Mouse (Mus musculus) myocyte (in vitro differentiated cells): Measurements from ENCODE around the gene Zfp592. TPM values are rescaled to one million over a fixed set of nuclear protein-coding genes. Genes with fewer than 3 reads are reported as not detected.

Experiments
- H3K27me3 ChIP-seq: one replicate; pipeline ENCODE4 v1.6.1; 2011; ENCODE audit not compliant: control insufficient read depth, insufficient read depth, insufficient read length
- H3K36me3 ChIP-seq: one replicate; pipeline ENCODE4 v1.6.1; 2011; ENCODE audit not compliant: control insufficient read depth, insufficient read depth
- H3K4me2 ChIP-seq: one replicate; pipeline ENCODE4 v1.6.1; 2011; ENCODE audit warnings: low read depth, control low read depth
- H3K4me3 ChIP-seq: one replicate; pipeline ENCODE4 v1.5.1; 2011; ENCODE audit warnings: mild to moderate bottlenecking, control low read depth, moderate library complexity
- H3K79me2 ChIP-seq: one replicate; pipeline ENCODE4 v1.6.1; 2011; ENCODE audit not compliant: control insufficient read depth, insufficient read depth
- H3ac ChIP-seq: one replicate; pipeline ENCODE4 v1.6.1; 2011; ENCODE audit not compliant: control insufficient read depth, insufficient read length
- CEBPB ChIP-seq: IDR thresholded peaks from 2 replicates; pipeline ENCODE4 v1.6.1; 2011; ENCODE audit warnings: mild to moderate bottlenecking, moderate library complexity; ENCODE audit not compliant: poor library complexity, insufficient read depth, severe bottlenecking
- E2F4 ChIP-seq: IDR thresholded peaks from one replicate; pipeline ENCODE4 v1.6.1; 2011; ENCODE audit warnings: mild to moderate bottlenecking, control low read depth, moderate library complexity; ENCODE audit not compliant: insufficient read depth
- MAX ChIP-seq: IDR thresholded peaks from one replicate; pipeline ENCODE4 v1.6.1; 2011; ENCODE audit warnings: low read depth, mild to moderate bottlenecking, control low read depth
- MYOD1 ChIP-seq, 3 experiments: IDR thresholded peaks; one replicate each; pipeline ENCODE4 v1.6.1; 2011; ENCODE audit warnings: control low read depth in 2 of 3, low read depth in 2 of 3, mild to moderate bottlenecking in 2 of 3, moderate library complexity in 1 of 3; ENCODE audit not compliant: insufficient read length in 2 of 3, control insufficient read depth in 1 of 3
- MYOG ChIP-seq, 3 experiments: IDR thresholded peaks; one replicate each; pipeline ENCODE4 v1.6.1; 2011; ENCODE audit warnings: control low read depth in 2 of 3, low read depth in 2 of 3, mild to moderate bottlenecking in 2 of 3; ENCODE audit not compliant: insufficient read length in 2 of 3, control insufficient read depth in 1 of 3, insufficient read depth in 1 of 3
- POLR2A ChIP-seq: IDR thresholded peaks from one replicate; pipeline ENCODE4 v1.6.1; 2011; ENCODE audit warnings: low read depth, mild to moderate bottlenecking, control low read depth, moderate library complexity; ENCODE audit not compliant: insufficient read length
- POLR2AphosphoS2 ChIP-seq: IDR thresholded peaks from one replicate; pipeline ENCODE4 v1.6.1; 2011; ENCODE audit warnings: low read depth, control low read depth; ENCODE audit not compliant: insufficient read length
- REST ChIP-seq: IDR thresholded peaks from one replicate; pipeline ENCODE4 v1.6.1; 2011; ENCODE audit warnings: mild to moderate bottlenecking, control low read depth, moderate library complexity; ENCODE audit not compliant: insufficient read depth, insufficient read length
- SRF ChIP-seq: IDR thresholded peaks from one replicate; pipeline ENCODE4 v1.6.1; 2011; ENCODE audit warnings: low read depth; ENCODE audit not compliant: control insufficient read depth, insufficient read length
- TCF12 ChIP-seq: IDR thresholded peaks from one replicate; pipeline ENCODE4 v1.6.1; 2011; ENCODE audit warnings: mild to moderate bottlenecking, control low read depth; ENCODE audit not compliant: poor library complexity, insufficient read depth, severe bottlenecking
- TCF3 ChIP-seq: IDR thresholded peaks from one replicate; pipeline ENCODE4 v1.6.1; 2011; ENCODE audit warnings: low read depth, control low read depth; ENCODE audit not compliant: insufficient read length
- USF1 ChIP-seq: IDR thresholded peaks from one replicate; pipeline ENCODE4 v1.6.1; 2011; ENCODE audit warnings: low read depth, mild to moderate bottlenecking, control low read depth, moderate library complexity
- polyA plus RNA-seq: library from polyadenylated mRNA; unstranded; fragments of >200 nt; fragmentation: generic; extraction: Trizol; gene quantifications from one replicate; pipeline ENCODE4 v1.2.1, GENCODE M21; 2012; ENCODE audit warnings: missing spikeins

The Zfp592 gene
- polyA plus RNA-seq, 1 experiment = 11.9 TPM

DNA sequence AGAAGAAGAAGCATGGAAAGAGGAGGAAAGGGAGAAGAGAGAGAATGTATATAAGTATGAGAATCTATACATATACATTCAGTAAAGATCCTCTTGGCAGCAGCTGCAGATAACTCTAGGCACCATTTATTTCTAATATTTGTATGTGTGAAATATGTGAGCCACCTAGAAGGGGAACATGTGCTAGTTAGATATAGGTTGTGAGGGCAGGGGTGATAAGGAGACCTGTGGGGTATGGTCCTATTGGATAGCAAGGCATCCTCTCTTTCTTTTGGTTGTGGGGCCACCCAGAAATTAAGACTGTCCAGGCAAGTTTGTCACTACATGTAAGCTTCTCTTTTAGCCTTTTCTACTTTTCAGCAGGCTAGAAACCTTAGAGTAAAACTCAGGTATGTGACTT is 29.2 kb downstream of the Zfp592 start:
- peaks cover 7% of the 10 kb centered on the region for H3K36me3 ChIP-seq
- no peak overlapping the region for H3K4me3 ChIP-seq
- H3K4me2 ChIP-seq = no peak overlapping the region
- H3K79me2 ChIP-seq = peaks cover 2% of the 10 kb centered on the region
- no peak overlapping the region for H3ac ChIP-seq
- TF ChIP-seq REST = no peak
- TF ChIP-seq CEBPB = no peak
- TF ChIP-seq MYOG (IDR thresholded peaks at IDR 0.05; ENCODE audit: control insufficient read depth in 1 of 3, insufficient read depth in 1 of 3, insufficient read length in 2 of 3, low read depth in 2 of 3) = no peak
- TF ChIP-seq MYOD1 (IDR thresholded peaks at IDR 0.05; ENCODE audit: control insufficient read depth in 1 of 3, insufficient read length in 2 of 3, low read depth in 2 of 3) = no peak
- no peak for TF ChIP-seq TCF12
- no peak for TF ChIP-seq USF1
- TF ChIP-seq TCF3 = no peak
- no peak for TF ChIP-seq POLR2A
- TF ChIP-seq POLR2AphosphoS2 = no peak
- TF ChIP-seq E2F4 = no peak
- TF ChIP-seq MAX = no peak
- TF ChIP-seq SRF = no peak
- no peaks in the 10 kb centered on the region for H3K27me3 ChIP-seq

DNA sequence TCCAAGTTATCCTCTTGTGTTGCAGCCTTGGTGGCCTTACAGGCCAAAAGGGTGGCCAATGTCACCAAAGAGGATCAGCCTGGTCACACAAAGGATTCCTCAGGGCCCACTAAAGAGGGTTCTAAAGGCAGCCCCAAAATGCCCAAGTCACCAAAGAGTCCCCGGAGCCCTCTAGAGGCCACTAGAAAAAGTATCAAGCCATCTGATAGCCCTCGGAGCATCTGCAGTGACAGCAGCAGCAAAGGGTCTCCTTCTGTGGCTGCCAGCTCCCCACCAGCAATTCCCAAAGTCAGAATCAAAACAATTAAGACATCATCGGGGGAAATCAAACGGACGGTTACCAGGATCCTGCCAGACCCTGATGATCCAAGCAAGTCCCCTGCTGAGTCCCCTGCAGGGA is 30.6 kb downstream of the Zfp592 start:
- Histone ChIP-seq H3K4me2 (no peak overlapping the region), H3ac (no peak overlapping the region), H3K36me3 (peaks cover 10% of the 10 kb centered on the region), H3K27me3 (no peaks in the 10 kb centered on the region), H3K79me2 (no peaks in the 10 kb centered on the region), H3K4me3 (no peak overlapping the region)
- TF ChIP-seq TCF12 (no peak), REST (no peak), MYOG (IDR thresholded peaks at IDR 0.05; ENCODE audit: control insufficient read depth in 1 of 3, insufficient read depth in 1 of 3, insufficient read length in 2 of 3, low read depth in 2 of 3) (no peak), CEBPB (no peak), POLR2AphosphoS2 (no peak)

DNA sequence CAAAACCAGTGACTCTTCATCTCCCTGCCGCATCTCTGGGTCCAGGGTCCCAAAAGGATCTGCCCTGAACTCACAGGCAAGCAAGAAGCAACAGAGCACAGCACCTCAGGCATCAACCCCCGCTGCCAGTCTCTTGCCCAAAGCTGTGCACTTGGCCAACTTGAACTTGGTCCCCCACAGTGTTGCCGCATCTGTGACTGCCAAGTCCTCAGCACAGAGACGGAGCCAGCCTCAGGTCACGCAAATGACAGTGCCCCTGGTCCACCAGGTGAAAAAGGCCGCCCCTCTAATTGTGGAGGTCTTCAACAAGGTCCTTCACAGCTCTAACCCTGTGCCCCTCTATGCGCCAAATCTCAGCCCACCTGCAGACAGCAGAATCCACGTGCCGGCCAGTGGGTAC is 31.2 kb downstream of the Zfp592 start:
- Histone ChIP-seq H3K36me3 (peaks cover 15% of the 10 kb centered on the region), H3K4me2 (no peak overlapping the region), H3K27me3 (no peaks in the 10 kb centered on the region), H3K4me3 (no peak overlapping the region), H3K79me2 (no peaks in the 10 kb centered on the region), H3ac (no peak overlapping the region)
- TF ChIP-seq CEBPB = no peak
- no peak for TF ChIP-seq MAX
- TF ChIP-seq TCF3 = no peak
- no peak for TF ChIP-seq E2F4
- TF ChIP-seq SRF = no peak
- TF ChIP-seq POLR2A = no peak
- TF ChIP-seq USF1 = no peak
- TF ChIP-seq REST = no peak
- no peak for TF ChIP-seq TCF12
- no peak for TF ChIP-seq MYOD1 (IDR thresholded peaks at IDR 0.05; ENCODE audit: control insufficient read depth in 1 of 3, insufficient read length in 2 of 3, low read depth in 2 of 3)
- TF ChIP-seq MYOG (IDR thresholded peaks at IDR 0.05; ENCODE audit: control insufficient read depth in 1 of 3, insufficient read depth in 1 of 3, insufficient read length in 2 of 3, low read depth in 2 of 3) = no peak
- no peak for TF ChIP-seq POLR2AphosphoS2

DNA sequence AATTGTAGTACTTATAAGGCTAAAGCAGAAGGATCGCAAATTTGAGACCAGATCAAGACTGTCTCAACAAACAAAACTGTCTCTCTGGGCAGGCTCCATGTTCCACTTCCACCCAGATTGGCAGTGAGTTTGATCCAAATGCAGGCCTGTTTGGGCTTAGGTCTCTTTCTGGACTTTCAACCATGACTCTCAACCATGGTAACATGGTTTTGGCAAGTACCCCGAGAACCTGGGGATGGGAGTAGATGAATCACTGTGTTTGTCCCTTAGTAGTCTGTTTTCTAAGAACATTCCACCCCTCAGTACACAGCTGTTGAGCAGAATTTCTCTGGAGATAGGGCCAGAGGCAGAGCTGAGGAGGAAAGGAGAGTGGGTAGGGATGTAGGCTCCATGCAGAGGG is 32.3 kb downstream of the Zfp592 start:
- Histone ChIP-seq H3K4me3 (no peak overlapping the region), H3K36me3 (peaks cover 26% of the 10 kb centered on the region), H3K79me2 (no peaks in the 10 kb centered on the region), H3K27me3 (no peaks in the 10 kb centered on the region), H3K4me2 (no peak overlapping the region), H3ac (no peak overlapping the region)
- TF ChIP-seq MYOG (IDR thresholded peaks at IDR 0.05; ENCODE audit: control insufficient read depth in 1 of 3, insufficient read depth in 1 of 3, insufficient read length in 2 of 3, low read depth in 2 of 3) (no peak), MYOD1 (IDR thresholded peaks at IDR 0.05; ENCODE audit: control insufficient read depth in 1 of 3, insufficient read length in 2 of 3, low read depth in 2 of 3) (no peak), REST (no peak), MAX (no peak), POLR2AphosphoS2 (no peak), POLR2A (no peak), E2F4 (no peak), USF1 (no peak), CEBPB (no peak), TCF3 (no peak)

DNA sequence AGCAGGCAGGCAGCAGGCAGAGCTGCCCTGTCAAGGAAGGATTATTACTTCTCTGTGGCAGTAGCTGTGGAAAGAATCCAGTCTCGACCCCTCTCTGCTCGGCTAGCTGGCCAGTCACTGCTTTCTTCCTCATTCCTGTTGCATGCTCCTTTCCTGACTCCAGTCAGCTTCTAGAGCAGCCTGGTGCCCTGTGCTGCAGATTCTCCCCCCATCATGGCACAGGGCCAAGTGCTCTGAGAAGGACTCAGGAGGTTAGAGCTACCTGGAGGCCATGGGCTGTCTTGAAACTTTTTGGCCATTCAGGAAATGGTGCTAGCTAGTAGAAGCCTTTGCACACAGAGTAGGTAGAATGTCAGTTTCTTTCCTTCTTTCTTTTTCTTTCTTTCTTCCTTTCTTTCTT is 46.2 kb downstream of the Zfp592 start:
- H3K4me2 ChIP-seq = no peak overlapping the region
- H3ac ChIP-seq = no peak overlapping the region
- no peaks in the 10 kb centered on the region for H3K27me3 ChIP-seq
- H3K36me3 ChIP-seq = peaks cover 11% of the 10 kb centered on the region
- no peak for TF ChIP-seq CEBPB
- no peak for TF ChIP-seq MAX
- no peak for TF ChIP-seq TCF12
- TF ChIP-seq E2F4 = no peak
- TF ChIP-seq REST = no peak
- no peak for TF ChIP-seq MYOD1 (IDR thresholded peaks at IDR 0.05; ENCODE audit: control insufficient read depth in 1 of 3, insufficient read length in 2 of 3, low read depth in 2 of 3)
- TF ChIP-seq SRF = no peak
- TF ChIP-seq USF1 = no peak
- TF ChIP-seq POLR2A = no peak
- no peak for TF ChIP-seq MYOG (IDR thresholded peaks at IDR 0.05; ENCODE audit: control insufficient read depth in 1 of 3, insufficient read depth in 1 of 3, insufficient read length in 2 of 3, low read depth in 2 of 3)
- TF ChIP-seq POLR2AphosphoS2 = no peak
- TF ChIP-seq TCF3 = no peak
- no peaks in the 10 kb centered on the region for H3K79me2 ChIP-seq
- H3K4me3 ChIP-seq = no peak overlapping the region
